Mouse (Mus musculus): ENCODE measurements around the gene C1qtnf9. TPM values are rescaled to one million over a fixed set of nuclear protein-coding genes. Genes with fewer than 3 reads are reported as not detected.

Gene C1qtnf9
- polyA plus RNA-seq, 1 experiment = 0.70 TPM

DNA sequence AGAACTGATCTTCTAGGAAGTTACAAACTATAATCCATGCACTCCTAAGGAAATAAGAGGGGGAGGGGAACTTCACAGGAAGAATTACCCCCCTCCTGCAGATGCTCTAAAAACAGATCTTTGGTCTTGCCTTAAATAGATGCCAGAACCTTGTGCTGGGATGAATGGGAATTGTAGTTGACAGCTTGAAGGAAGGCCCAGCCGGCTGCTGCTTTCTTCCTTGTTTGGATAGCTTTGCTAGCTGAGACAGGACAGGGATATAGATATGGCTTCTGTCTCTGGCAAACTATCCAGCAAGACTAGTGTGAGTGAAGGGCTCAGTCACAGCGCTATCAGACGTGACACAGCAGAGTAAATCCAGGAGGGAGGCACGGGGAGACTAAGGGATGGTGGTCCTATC is 34.2 kb upstream of the C1qtnf9 start:
- Histone ChIP-seq H3K4me1 (ENCODE audit: control insufficient read depth, insufficient read depth, insufficient read length, low read length) (peaks cover 18% of the 10 kb centered on the region), H3K36me3 (ENCODE audit: control insufficient read depth, insufficient read depth, low read length) (peaks cover 6% of the 10 kb centered on the region; the same call in 1 of the 2 replicates), H3K27ac (ENCODE audit: insufficient read depth, low read depth, low read length) (peak overlapping the region; percentile 32; the same call in 1 of the 2 replicates), H3K4me3 (ENCODE audit: low read depth, low read length) (peak overlapping the region; percentile 22; the same call in 1 of the 2 replicates), H3K27me3 (ENCODE audit: control insufficient read depth, insufficient read depth, low read length) (no peaks in the 10 kb centered on the region)
- TF ChIP-seq CTCF (IDR thresholded peaks at IDR 0.05; ENCODE audit: extremely low read depth, insufficient read length, insufficient replicate concordance, low read depth, low read length) (no peak), POLR2A (IDR thresholded peaks at IDR 0.05; ENCODE audit: low read depth, low read length) (no peak)
- 82% methylated on average over 4 of the region's 4 CpGs for WGBS

DNA sequence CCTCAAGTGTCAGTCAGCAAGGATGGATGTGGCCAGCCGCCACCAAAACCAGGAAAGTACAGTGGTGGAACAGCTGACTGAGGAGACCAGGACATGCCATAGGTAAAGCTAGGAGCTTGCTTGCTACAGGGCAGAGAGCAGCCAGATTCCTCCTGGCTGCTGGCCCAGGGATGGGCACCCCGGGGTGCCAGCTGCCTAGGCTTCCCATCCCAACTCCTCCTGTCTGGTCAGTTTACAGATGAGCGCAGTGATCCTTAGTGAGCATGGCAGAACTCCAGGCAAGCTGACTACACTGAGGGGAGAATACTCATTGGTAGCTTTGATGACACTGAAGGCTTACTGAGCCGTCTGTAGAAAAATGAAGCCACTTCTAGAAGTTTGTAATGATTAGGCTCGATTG is 32.7 kb upstream of the C1qtnf9 start:
- H3K4me1 ChIP-seq (ENCODE audit: control insufficient read depth, insufficient read depth, insufficient read length, low read length) = peaks cover 20% of the 10 kb centered on the region
- no peaks in the 10 kb centered on the region for H3K27me3 ChIP-seq (ENCODE audit: control insufficient read depth, insufficient read depth, low read length)
- no peaks in the 10 kb centered on the region for H3K36me3 ChIP-seq (ENCODE audit: control insufficient read depth, insufficient read depth, low read length)
- 55% methylated on average over 5 of the region's 5 CpGs for WGBS
- H3K27ac ChIP-seq (ENCODE audit: insufficient read depth, low read depth, low read length) = 0 out of 2 replicates have a peak overlapping the region, but pooled peaks have one; percentile 75
- no peak for TF ChIP-seq POLR2A (IDR thresholded peaks at IDR 0.05; ENCODE audit: low read depth, low read length)
- no peak for TF ChIP-seq CTCF (IDR thresholded peaks at IDR 0.05; ENCODE audit: extremely low read depth, insufficient read length, insufficient replicate concordance, low read depth, low read length)
- H3K4me3 ChIP-seq (ENCODE audit: low read depth, low read length) = no peak overlapping the region

DNA sequence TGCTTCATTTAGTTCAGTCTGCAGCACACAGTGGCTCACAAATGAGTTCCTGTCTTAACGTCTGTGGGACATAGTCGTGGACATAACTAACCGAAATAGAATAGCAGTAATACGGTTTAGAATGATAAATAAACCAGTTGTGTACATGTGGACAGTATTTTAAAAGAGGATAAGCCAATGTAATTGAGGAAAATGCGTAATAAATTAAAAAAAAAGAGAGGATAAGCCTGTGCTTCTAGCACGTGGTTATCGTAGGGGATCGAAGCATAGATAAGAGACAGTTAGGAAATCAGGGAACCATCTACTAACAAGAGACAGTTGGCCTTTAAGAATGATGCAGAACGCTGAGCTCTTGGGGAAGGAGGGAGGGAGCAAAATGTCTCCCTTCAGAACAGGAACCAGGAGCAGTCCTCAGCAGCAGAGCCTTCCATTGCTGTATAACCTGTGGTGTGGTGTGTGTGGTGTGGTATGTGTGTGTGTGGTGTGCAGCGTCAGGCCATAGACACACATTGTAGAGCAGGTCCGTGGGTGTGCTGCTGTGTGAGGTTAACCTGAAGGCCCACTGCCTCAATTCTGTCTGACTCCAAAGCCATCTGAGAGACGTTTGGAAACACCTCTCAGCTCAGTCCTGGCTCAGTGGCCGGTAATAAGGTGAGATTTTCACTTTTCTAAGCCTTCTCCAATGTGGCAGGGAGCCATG is 31.9 kb upstream of the C1qtnf9 start:
- Histone ChIP-seq H3K4me1 (ENCODE audit: control insufficient read depth, insufficient read depth, insufficient read length, low read length) (peaks cover 24% of the 10 kb centered on the region), H3K27me3 (ENCODE audit: control insufficient read depth, insufficient read depth, low read length) (no peaks in the 10 kb centered on the region), H3K4me3 (ENCODE audit: low read depth, low read length) (no peak overlapping the region), H3K27ac (ENCODE audit: insufficient read depth, low read depth, low read length) (peak overlapping the region; percentile 75), H3K36me3 (ENCODE audit: control insufficient read depth, insufficient read depth, low read length) (no peaks in the 10 kb centered on the region)
- no peak for TF ChIP-seq POLR2A (IDR thresholded peaks at IDR 0.05; ENCODE audit: low read depth, low read length)
- TF ChIP-seq CTCF (IDR thresholded peaks at IDR 0.05; ENCODE audit: extremely low read depth, insufficient read length, insufficient replicate concordance, low read depth, low read length) = no peak
- WGBS = 66% methylated on average over 13 of the region's 13 CpGs

DNA sequence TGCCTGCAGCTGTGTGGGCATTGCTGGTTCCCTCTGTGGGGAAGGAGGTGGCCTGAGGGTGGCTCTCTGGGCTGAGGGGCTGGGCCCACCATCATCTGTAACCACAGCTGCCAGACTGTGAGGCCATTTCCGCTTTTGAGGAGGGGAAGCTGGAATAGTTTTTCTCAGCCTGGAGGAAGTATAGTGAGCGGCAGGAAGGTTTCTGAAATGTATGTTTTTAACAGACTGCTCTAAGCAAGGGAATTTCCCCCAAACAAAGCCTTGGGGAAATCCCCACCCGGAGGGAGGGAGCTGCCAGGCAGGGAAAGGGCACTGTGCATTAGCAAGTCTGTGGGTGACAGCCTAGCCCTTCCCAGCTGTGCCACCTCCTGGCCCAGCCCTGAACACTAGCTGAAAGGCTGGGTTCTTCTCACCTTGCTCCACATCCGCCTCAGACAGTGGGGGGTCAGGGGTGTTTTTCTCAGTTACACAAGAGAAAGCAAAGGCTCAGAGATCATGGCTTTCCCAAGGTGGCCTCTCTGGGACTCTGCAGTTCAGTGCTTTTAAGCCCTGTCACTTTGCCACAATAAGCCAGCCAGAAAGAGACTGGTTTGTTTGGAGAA is 31.2 kb upstream of the C1qtnf9 start:
- TF ChIP-seq POLR2A (IDR thresholded peaks at IDR 0.05; ENCODE audit: low read depth, low read length) = no peak
- TF ChIP-seq CTCF (IDR thresholded peaks at IDR 0.05; ENCODE audit: extremely low read depth, insufficient read length, insufficient replicate concordance, low read depth, low read length) = no peak
- no peaks in the 10 kb centered on the region for H3K27me3 ChIP-seq (ENCODE audit: control insufficient read depth, insufficient read depth, low read length)
- peak overlapping the region; percentile 75 for H3K27ac ChIP-seq (ENCODE audit: insufficient read depth, low read depth, low read length)
- peak overlapping the region; percentile 25; the same call in 1 of the 2 replicates for H3K4me3 ChIP-seq (ENCODE audit: low read depth, low read length)
- WGBS = 43% methylated on average over 4 of the region's 4 CpGs
- H3K4me1 ChIP-seq (ENCODE audit: control insufficient read depth, insufficient read depth, insufficient read length, low read length) = peaks cover 24% of the 10 kb centered on the region
- H3K36me3 ChIP-seq (ENCODE audit: control insufficient read depth, insufficient read depth, low read length) = no peaks in the 10 kb centered on the region

DNA sequence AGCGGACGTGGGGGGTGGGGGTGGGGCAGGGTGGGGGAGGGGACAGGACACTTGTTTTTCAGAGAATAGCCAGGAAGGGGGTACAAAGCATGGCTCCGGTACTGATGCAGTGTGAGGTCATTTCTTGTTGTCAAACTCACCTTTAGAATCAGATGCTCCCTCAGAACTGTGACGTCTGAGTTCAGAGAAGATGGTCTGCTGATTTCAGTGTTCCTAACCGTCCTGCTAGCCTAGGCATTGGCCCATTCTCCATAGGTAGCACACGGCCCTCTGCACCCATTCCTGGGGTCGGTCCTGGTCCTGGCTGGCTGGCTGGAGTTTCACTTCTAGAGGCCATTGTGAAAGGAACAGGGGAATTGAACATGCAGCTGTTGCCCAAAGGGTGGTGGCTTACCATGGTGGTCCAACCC is 30.7 kb upstream of the C1qtnf9 start:
- H3K36me3 ChIP-seq (ENCODE audit: control insufficient read depth, insufficient read depth, low read length) = peaks cover 3% of the 10 kb centered on the region; the same call in 1 of the 2 replicates
- 64% methylated on average over 7 of the region's 7 CpGs for WGBS
- no peak overlapping the region for H3K4me3 ChIP-seq (ENCODE audit: low read depth, low read length)
- H3K27ac ChIP-seq (ENCODE audit: insufficient read depth, low read depth, low read length) = peak overlapping the region; percentile 94
- TF ChIP-seq POLR2A (IDR thresholded peaks at IDR 0.05; ENCODE audit: low read depth, low read length) (no peak), CTCF (IDR thresholded peaks at IDR 0.05; ENCODE audit: extremely low read depth, insufficient read length, insufficient replicate concordance, low read depth, low read length) (no peak)
- no peaks in the 10 kb centered on the region for H3K27me3 ChIP-seq (ENCODE audit: control insufficient read depth, insufficient read depth, low read length)
- H3K4me1 ChIP-seq (ENCODE audit: control insufficient read depth, insufficient read depth, insufficient read length, low read length) = peaks cover 24% of the 10 kb centered on the region

DNA sequence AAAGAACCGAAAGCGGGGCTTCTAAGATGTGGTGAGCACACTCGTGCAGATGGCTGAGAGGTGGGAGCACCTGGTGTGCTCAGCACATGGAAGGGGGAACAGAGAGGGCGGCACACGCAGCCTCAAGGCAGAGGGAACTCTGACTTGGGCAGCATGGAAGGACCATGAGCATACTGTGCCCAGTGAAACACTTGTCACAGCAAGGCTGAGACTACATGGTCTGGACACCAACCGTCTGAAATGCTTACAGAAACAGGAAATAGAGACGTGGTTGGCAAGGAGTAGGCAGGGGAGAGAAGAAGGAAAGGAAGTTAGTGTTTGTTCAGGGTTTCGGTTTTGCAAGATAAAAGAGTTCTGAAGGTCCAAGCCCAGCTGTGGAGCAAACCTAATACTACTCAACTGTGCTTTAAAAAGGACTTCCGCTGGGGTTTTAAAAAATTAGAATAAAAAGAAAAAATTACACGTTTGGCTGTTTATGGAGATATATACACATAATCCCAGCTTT is 29.4 kb upstream of the C1qtnf9 start:
- Histone ChIP-seq H3K4me1 (ENCODE audit: control insufficient read depth, insufficient read depth, insufficient read length, low read length) (peaks cover 24% of the 10 kb centered on the region), H3K36me3 (ENCODE audit: control insufficient read depth, insufficient read depth, low read length) (peaks cover 6% of the 10 kb centered on the region; the same call in 1 of the 2 replicates)
- WGBS = 48% methylated on average over 10 of the region's 10 CpGs

DNA sequence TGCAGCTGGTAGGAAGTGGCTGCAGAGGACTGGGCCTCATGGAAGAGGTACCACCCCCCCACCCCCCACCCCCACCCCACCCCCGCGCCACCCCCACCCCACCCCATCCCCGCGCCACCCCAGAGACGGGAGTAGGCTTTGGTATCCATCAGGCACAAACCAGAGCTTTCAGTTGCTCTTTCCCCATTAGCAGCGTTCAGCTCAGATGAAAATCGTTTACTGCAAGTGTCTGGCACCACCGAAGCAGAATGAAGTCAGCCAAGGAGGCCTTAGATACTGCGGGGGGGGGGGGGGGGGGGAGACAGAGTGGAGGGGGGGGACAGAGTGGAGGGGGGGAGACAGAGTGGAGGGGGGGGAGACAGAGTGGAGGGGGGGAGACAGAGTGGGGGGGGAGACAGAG is 28.8 kb upstream of the C1qtnf9 start:
- Histone ChIP-seq H3K27me3 (ENCODE audit: control insufficient read depth, insufficient read depth, low read length) (no peaks in the 10 kb centered on the region), H3K4me3 (ENCODE audit: low read depth, low read length) (no peak overlapping the region), H3K27ac (ENCODE audit: insufficient read depth, low read depth, low read length) (no peak overlapping the region), H3K36me3 (ENCODE audit: control insufficient read depth, insufficient read depth, low read length) (peaks cover 6% of the 10 kb centered on the region; the same call in 1 of the 2 replicates), H3K4me1 (ENCODE audit: control insufficient read depth, insufficient read depth, insufficient read length, low read length) (peaks cover 24% of the 10 kb centered on the region)
- TF ChIP-seq CTCF (IDR thresholded peaks at IDR 0.05; ENCODE audit: extremely low read depth, insufficient read length, insufficient replicate concordance, low read depth, low read length) (no peak), POLR2A (IDR thresholded peaks at IDR 0.05; ENCODE audit: low read depth, low read length) (no peak)
- WGBS = 62% methylated on average over 8 of the region's 9 CpGs

More for the DNA sequence above, 29.4 kb upstream of the C1qtnf9 start:
- H3K27me3 ChIP-seq (ENCODE audit: control insufficient read depth, insufficient read depth, low read length) = no peaks in the 10 kb centered on the region
- no peak overlapping the region for H3K4me3 ChIP-seq (ENCODE audit: low read depth, low read length)
- peak overlapping the region; percentile 94 for H3K27ac ChIP-seq (ENCODE audit: insufficient read depth, low read depth, low read length)
- no peak for TF ChIP-seq CTCF (IDR thresholded peaks at IDR 0.05; ENCODE audit: extremely low read depth, insufficient read length, insufficient replicate concordance, low read depth, low read length)
- no peak for TF ChIP-seq POLR2A (IDR thresholded peaks at IDR 0.05; ENCODE audit: low read depth, low read length)
